Mouse (Mus musculus): Measurements from ENCODE around the gene 4933405L10Rik.

Gene 4933405L10Rik

DNA sequence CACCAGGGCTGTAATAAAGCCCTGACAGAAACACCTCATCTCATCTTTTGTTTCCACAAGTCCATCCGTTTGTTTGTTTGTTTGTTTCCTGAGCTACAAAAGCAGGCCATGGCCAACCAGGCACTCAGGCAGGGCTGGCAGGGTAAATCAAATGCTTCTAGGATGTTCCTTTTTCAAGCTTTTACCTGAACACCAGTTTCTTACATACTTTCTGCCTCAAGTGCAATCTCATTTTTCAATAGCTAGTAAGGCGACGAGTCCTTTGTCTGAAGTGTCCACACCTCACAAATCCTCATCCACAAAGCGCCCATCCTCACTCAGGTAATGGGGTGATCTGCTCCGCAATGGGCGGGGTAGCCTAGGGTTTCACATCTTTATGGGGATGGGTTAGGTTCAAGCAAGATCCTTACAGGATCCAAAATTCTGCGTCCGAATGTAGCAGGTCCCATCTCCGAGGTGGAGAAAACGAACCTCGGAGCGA lies 50.4 kb downstream of the 4933405L10Rik start:
- DNase-seq = no peak

DNA sequence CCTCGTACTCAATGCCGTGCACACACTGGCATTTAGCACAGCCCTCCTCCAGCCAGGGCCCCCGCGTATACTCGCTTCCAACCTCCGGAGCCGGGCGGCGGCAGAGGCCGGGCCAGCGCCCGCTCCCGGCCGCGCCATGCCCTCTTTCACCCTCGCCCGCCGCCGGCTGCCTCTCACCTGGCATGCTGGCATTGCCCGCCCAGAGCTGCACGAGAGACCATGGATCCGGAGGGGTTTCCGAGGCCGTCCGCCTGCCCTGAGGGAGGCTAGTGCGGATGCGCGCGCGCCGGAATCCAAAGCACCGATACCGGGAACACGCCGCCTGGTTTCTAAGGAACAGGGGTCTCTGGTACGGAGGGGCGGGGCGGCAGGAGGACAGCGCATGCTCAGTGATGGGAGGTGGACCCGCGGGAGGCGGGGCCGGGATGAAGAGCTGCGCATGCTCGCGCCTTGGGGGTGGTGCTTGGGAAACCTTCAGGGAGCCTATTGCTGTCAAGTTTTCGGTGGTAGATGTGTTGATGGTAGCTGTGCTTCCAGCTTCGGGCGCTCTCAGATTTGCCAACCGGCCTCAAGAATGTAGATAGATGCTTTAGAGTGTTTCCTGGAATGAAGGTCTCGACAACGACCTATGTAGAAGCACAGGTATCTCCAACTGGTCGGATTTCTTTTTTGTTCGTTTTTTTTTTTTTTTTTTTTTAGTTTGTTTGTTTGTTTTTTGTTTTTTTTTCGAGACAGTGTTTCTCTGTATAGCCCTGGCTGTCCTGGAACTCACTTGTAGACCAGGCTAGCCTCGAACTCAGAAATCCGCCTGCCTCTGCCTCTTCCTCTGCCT lies 51.0 kb downstream of the 4933405L10Rik start, which contains the start of gene Gfod2:
TSS of gene Gfod2 (minus strand) at position 388 of the 832 bp plus-strand sequence.
- peak; percentile 97 for DNase-seq

Data from cerebellum, adult 9-10 months (tissue).